Comparison of ENCODE assay signal across 7 mouse cellular contexts in genomic region chr5:50058421-50059286, GRCm38 (mm10). TPM values are rescaled to one million over a fixed set of nuclear protein-coding genes. Genes with fewer than 3 reads are reported as not detected.
A peak's percentile ranks its signal among the peaks of the same experiment; 100 is the strongest.
DNase-seq lines count a peak whose midpoint lies in the region; ATAC-seq and TF ChIP-seq lines count a peak whose summit lies in the region.

Adgra3 (minus strand) TSS chr5:50059006.

- H3K27me3 ChIP-seq in hindbrain, embryonic 16.5 days (replicated peaks; ENCODE audit: control insufficient read depth, insufficient read depth, low read length): no peaks in the 10 kb centered on the region

- peak; percentile 91 for ATAC-seq in hindbrain, embryonic 16.5 days
- peak; percentile 87 for ATAC-seq in megakaryocyte-erythroid progenitor cell, adult 5-6 weeks (replicated peaks; ENCODE audit: low FRiP score, low TSS enrichment, poor library complexity, severe bottlenecking)

- no peak for TF ChIP-seq CTCF in cortical plate, adult 2 months (IDR thresholded peaks at IDR 0.05; ENCODE audit: extremely low read depth, insufficient read depth, low read length)

- H3K36me3 ChIP-seq in hindbrain, embryonic 16.5 days (ENCODE audit: control insufficient read depth, insufficient read depth, low read length): no peaks in the 10 kb centered on the region

- peak; percentile 75 for DNase-seq in adrenal gland, adult 8-10 months
- DNase-seq in gastrocnemius, adult 8-10 months (ENCODE audit: low spot score in 2 of 2): peak; percentile 49 to 63
- DNase-seq in left cerebral cortex, postnatal 25 days (ENCODE audit: low spot score in 2 of 2): peak; percentile 20 to 41
- DNase-seq in spleen, adult 12 weeks (ENCODE audit: low spot score): peak; percentile 2

- H3K9ac ChIP-seq in hindbrain, embryonic 16.5 days (ENCODE audit: low read depth, low read length): peak within 1 kb of the TSS; percentile 91

- H3K4me2 ChIP-seq in hindbrain, embryonic 16.5 days (ENCODE audit: low read length): peak within 1 kb of the TSS; percentile 84

- H3K4me1 ChIP-seq in cortical plate, adult 2 months (ENCODE audit: control insufficient read depth, insufficient read depth, low read length): no peaks in the 10 kb centered on the region
- H3K4me1 ChIP-seq in hindbrain, embryonic 16.5 days (ENCODE audit: control insufficient read depth, insufficient read depth, low read depth, low read length): peaks cover 19% of the 10 kb centered on the region

- no peaks in the 10 kb centered on the region for H3K9me3 ChIP-seq in hindbrain, embryonic 16.5 days (ENCODE audit: control insufficient read depth, low read length)

- no peak for TF ChIP-seq POLR2A in cortical plate, adult 2 months (IDR thresholded peaks at IDR 0.05; ENCODE audit: extremely low read depth, insufficient read depth, low read length)

- H3K4me3 ChIP-seq in cortical plate, adult 2 months (ENCODE audit: insufficient read depth, low read length): peak within 1 kb of the TSS; percentile 54
- peak within 1 kb of the TSS; percentile 67 for H3K4me3 ChIP-seq in hindbrain, embryonic 16.5 days (ENCODE audit: low read length)

- under 1% methylated on average over 83 of the region's 113 CpGs for WGBS in hindbrain, embryonic 16.5 days

- intact Hi-C loops in left cerebral cortex, postnatal 25 days (cut with DNase I): loop anchor here (5.0 kb wide), 1 partner anchor 159 kb away; no protein-coding TSS in a partner anchor

- no peak within 1 kb of the TSS for H3K27ac ChIP-seq in cortical plate, adult 2 months (ENCODE audit: insufficient read depth, low read length)
- peak within 1 kb of the TSS; percentile 73 for H3K27ac ChIP-seq in hindbrain, embryonic 16.5 days (ENCODE audit: low read depth, low read length)

RNA-seq across cellular contexts. Expression of gene Adgra3, which starts in this region (rescaled TPM):
- total RNA-seq in adrenal gland, adult 8-10 months (2022): 10 to 100 TPM; 41.5 to 57.4 (median 47.3) TPM
- polyA plus RNA-seq in cortical plate, adult 2 months (2012; rRNA removed): 13.9 TPM in 2 replicates
- total RNA-seq in gastrocnemius, adult 8-10 months (2022): 10 to 100 TPM in 3 of 4 experiments, 1 to 10 TPM in 1; 8.4 to 15.1 (median 14.2) TPM
- polyA plus RNA-seq in hindbrain, embryonic 16.5 days (2015; fragmentation: Nextera tagmentation; extraction: Ambion mirVana): 6.1 and 13.5 TPM in 2 replicates
- total RNA-seq in left cerebral cortex, postnatal 25 days (2021): 10 to 100 TPM; 22.8 to 27.4 TPM
- total RNA-seq in megakaryocyte-erythroid progenitor cell, adult 5-6 weeks (2014; fragmentation: Nextera tagmentation): 1.4 and 2.5 TPM in 2 replicates
- 2.8 and 3.2 TPM in 2 replicates for total RNA-seq in megakaryocyte-erythroid progenitor cell, adult 5-6 weeks (2017)

Comparison
In these comparisons a context has a peak if more than half of its experiments do, and no peak if none do; other contexts are left out.
1. DNase-seq: peak in every context shown above with its lines; median percentile 75 in adrenal gland, adult 8-10 months; 56 in gastrocnemius, adult 8-10 months; 30 in left cerebral cortex, postnatal 25 days; 2 in spleen, adult 12 weeks.